Mouse (Mus musculus) liver, embryonic 12.5 days (tissue): ENCODE measurements around the gene Slc2a9. TPM values are rescaled to one million over a fixed set of nuclear protein-coding genes. Genes with fewer than 3 reads are reported as not detected.
A peak's percentile ranks its signal among the peaks of the same experiment; 100 is the strongest.

Source experiments
- ATAC-seq: fragments of 200-750 bp; cut with Nextera tagmentation; 2 replicates; pipeline ENCODE4 v1.8.0; 2017; ENCODE audit warnings: moderate number of reproducible peaks, mild to moderate bottlenecking, moderate library complexity
- H3K27ac ChIP-seq: fragments of 300-500 bp; sonication (generic); 2 replicates; pipeline ENCODE4 v1.5.1; 2016; ENCODE audit warnings: mild to moderate bottlenecking
- H3K27me3 ChIP-seq: fragments of 300-500 bp; sonication (generic); replicated peaks from 2 replicates; pipeline ENCODE4 v1.6.1; 2016; ENCODE audit warnings: mild to moderate bottlenecking, moderate library complexity
- H3K36me3 ChIP-seq: fragments of 300-500 bp; sonication (generic); 2 replicates; pipeline ENCODE4 v1.6.1; 2016; ENCODE audit warnings: mild to moderate bottlenecking, moderate library complexity
- H3K4me1 ChIP-seq: fragments of 300-500 bp; sonication (generic); 2 replicates; pipeline ENCODE4 v1.6.1; 2016
- H3K4me2 ChIP-seq: fragments of 300-500 bp; sonication (generic); 2 replicates; pipeline ENCODE4 v1.6.1; 2016; ENCODE audit warnings: mild to moderate bottlenecking, moderate library complexity
- H3K4me3 ChIP-seq: fragments of 300-500 bp; sonication (generic); 2 replicates; pipeline ENCODE4 v1.5.1; 2016; ENCODE audit warnings: mild to moderate bottlenecking, moderate library complexity
- H3K9ac ChIP-seq: fragments of 300-500 bp; sonication (generic); 2 replicates; pipeline ENCODE4 v1.6.1; 2016; ENCODE audit warnings: mild to moderate bottlenecking, moderate library complexity
- H3K9me3 ChIP-seq: fragments of 300-500 bp; sonication (generic); replicated peaks from 2 replicates; pipeline ENCODE4 v1.6.1; 2016; ENCODE audit warnings: mild to moderate bottlenecking, moderate library complexity
- WGBS: fragments of 180-500 bp; shearing (Covaris S2); methylation state at CpG from one replicate; pipeline ENCODE4 v1.1.7; 2016; ENCODE audit not compliant: insufficient replicate concordance; 5-methylcytosine and 5-hydroxymethylcytosine counted together
- polyA plus RNA-seq: library from polyadenylated mRNA; unstranded; fragments of >200 nt; fragmentation: Nextera tagmentation; extraction: Ambion mirVana; gene quantifications from 2 replicates; pipeline ENCODE4 v1.2.1, GENCODE M21; 2016

The Slc2a9 gene
- polyA plus RNA-seq, 1 experiment from 2014 or later, result 0.60 TPM

- Histone ChIP-seq H3K4me3 (no peak overlapping the region), H3K27me3 (no peaks in the 10 kb centered on the region), H3K4me2 (no peak overlapping the region), H3K4me1 (peaks cover 36% of the 10 kb centered on the region), H3K9me3 (0 out of 2 replicates have a peak, but pooled peaks cover 8% of the 10 kb centered on the region), H3K9ac (no peak overlapping the region), H3K27ac (no peak overlapping the region), H3K36me3 (no peaks in the 10 kb centered on the region)
- no peak for ATAC-seq
- 56% methylated on average over 4 of the region's 4 CpGs for WGBS
These were observed 80.5 kb downstream of the Slc2a9 start for GRCm38 (mm10) chr5:38422426-38422825.

DNA sequence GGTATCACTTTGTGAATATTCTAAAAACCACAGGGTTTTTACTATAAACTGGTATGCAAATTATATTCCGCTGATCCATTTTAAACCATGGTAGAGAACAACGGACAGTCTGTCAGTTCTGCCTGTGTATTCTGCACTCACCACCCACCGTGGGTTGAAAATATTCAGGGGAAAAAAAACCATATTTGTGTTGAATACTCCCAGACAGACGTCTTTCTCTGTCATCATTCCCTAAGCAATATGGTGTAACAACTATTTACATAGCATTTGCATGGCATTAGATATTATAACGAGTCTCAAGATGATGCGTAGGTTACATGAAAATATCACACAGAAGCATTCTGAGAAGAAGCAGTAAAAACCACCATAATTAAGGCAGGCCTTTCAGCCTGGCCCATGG lies 84.1 kb downstream of the Slc2a9 start:
- 74% methylated on average over 6 of the region's 6 CpGs for WGBS
- Histone ChIP-seq H3K36me3 (no peaks in the 10 kb centered on the region), H3K27ac (no peak overlapping the region), H3K4me2 (no peak overlapping the region), H3K4me3 (no peak overlapping the region), H3K4me1 (0 out of 2 replicates have a peak, but pooled peaks cover under 1% of the 10 kb centered on the region), H3K9me3 (0 out of 2 replicates have a peak, but pooled peaks cover 7% of the 10 kb centered on the region), H3K27me3 (no peaks in the 10 kb centered on the region), H3K9ac (no peak overlapping the region)
- ATAC-seq, result no peak

- Histone ChIP-seq H3K4me2 (no peak overlapping the region), H3K27me3 (no peaks in the 10 kb centered on the region), H3K4me1 (no peaks in the 10 kb centered on the region), H3K9ac (no peak overlapping the region), H3K36me3 (no peaks in the 10 kb centered on the region), H3K9me3 (0 out of 2 replicates have a peak, but pooled peaks cover 4% of the 10 kb centered on the region), H3K27ac (no peak overlapping the region), H3K4me3 (no peak overlapping the region)
- no peak for ATAC-seq
- WGBS, result 33% methylated on average over 3 of the region's 3 CpGs
These were observed 99.3 kb downstream of the Slc2a9 start for GRCm38 (mm10) chr5:38403612-38404011.

DNA sequence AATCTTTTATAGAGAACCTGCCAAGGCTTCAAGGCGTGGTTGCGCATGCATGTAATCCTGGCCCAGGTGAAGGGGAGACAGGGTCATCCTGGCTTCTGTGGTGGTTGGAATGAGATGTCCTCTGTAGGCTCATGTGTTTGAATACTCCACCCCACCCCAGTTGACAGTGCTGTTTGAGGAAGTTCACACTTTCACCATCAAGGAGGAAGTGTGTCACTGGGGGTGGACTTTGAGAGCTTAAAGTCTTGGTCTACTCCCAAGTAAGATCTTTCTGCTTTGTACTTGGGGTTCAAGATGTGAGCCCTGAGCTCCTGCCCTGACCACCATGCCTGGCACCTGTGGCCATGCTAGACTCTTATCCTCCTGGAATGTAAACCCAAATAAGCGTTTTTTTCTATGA lies 100.7 kb downstream of the Slc2a9 start:
- no peak for ATAC-seq
- H3K4me2 ChIP-seq, result no peak overlapping the region
- WGBS, result 58% methylated on average over 3 of the region's 3 CpGs
- H3K4me3 ChIP-seq, result no peak overlapping the region
- H3K27me3 ChIP-seq, result no peaks in the 10 kb centered on the region
- H3K27ac ChIP-seq, result no peak overlapping the region
- 0 out of 2 replicates have a peak, but pooled peaks cover 4% of the 10 kb centered on the region for H3K9me3 ChIP-seq
- H3K36me3 ChIP-seq, result no peaks in the 10 kb centered on the region
- no peak overlapping the region for H3K9ac ChIP-seq
- no peaks in the 10 kb centered on the region for H3K4me1 ChIP-seq

DNA sequence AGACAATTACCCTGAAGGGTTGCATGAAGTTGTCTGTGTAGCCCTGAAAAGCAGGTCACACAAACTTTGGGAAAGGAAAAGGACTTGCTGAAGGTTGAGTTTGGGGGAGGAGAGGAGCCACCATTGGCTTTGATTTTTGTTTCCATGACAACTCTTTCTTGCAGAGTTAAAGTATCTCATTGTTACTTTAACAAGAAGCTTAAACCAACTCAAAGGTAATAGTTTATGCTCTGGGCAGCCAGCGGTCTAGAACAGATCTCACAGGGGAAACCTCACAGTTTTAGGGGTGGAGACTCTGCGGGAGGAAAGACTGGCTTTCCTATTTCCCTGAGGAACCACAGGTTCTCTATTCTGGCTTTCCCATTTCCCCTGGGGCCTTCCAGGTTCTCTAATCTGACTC lies 114.1 kb downstream of the Slc2a9 start:
- H3K9ac ChIP-seq, result no peak overlapping the region
- H3K9me3 ChIP-seq, result no peaks in the 10 kb centered on the region
- 31% methylated on average over 2 of the region's 2 CpGs for WGBS
- no peaks in the 10 kb centered on the region for H3K27me3 ChIP-seq
- H3K36me3 ChIP-seq, result no peaks in the 10 kb centered on the region
- no peak overlapping the region for H3K4me3 ChIP-seq
- H3K27ac ChIP-seq, result no peak overlapping the region
- ATAC-seq, result no peak
- no peak overlapping the region for H3K4me2 ChIP-seq
- H3K4me1 ChIP-seq, result no peaks in the 10 kb centered on the region

DNA sequence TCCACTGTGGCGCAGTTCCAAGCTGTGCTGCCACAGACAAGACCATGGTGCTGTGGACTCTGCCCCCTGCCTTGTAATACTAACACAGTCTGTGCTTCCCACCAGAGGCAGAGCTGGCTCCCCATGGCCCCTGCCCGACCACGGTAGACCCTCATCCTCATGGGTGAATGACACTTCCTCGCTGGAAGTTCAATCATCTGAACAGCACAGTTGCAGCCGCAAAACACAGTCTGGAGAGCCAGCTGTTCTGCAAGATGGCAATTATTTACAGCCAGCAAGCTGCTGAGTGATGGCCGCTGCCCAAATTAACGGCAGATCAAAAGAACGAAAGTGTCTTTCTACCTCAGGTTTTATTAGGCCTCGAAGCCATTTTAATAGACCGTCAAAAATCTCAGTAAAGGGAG lies 114.5 kb downstream of the Slc2a9 start:
- Histone ChIP-seq H3K27me3 (no peaks in the 10 kb centered on the region), H3K27ac (no peak overlapping the region), H3K9ac (no peak overlapping the region), H3K4me2 (no peak overlapping the region), H3K36me3 (no peaks in the 10 kb centered on the region), H3K4me3 (no peak overlapping the region), H3K4me1 (no peaks in the 10 kb centered on the region), H3K9me3 (no peaks in the 10 kb centered on the region)
- WGBS, result 56% methylated on average over 10 of the region's 10 CpGs
- ATAC-seq, result no peak

DNA sequence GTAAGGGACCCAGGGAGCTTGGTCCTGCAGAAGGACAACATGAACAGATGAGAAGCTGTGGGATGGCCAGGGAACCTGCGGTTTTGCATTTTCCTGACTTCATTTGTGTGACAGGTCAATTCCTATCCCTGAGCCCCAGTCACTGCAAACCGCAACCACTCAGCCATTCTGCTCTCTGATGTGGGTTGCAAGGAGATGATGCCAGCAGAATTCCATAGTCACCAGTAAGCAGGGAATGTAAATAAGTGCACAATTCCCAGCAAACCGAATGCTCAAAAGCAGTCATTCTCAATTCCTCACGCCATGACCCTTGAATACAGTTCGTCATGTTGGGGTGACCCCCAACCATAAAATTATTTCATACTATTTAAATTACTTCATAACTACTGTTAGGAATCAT lies 123.0 kb downstream of the Slc2a9 start:
- 62% methylated on average over 5 of the region's 5 CpGs for WGBS

GRCm38 (mm10) chr5:38372369-38372768 lies 130.6 kb downstream of the Slc2a9 start:
- H3K27ac ChIP-seq, result no peak overlapping the region
- WGBS, result 36% methylated on average over 5 of the region's 5 CpGs
- no peaks in the 10 kb centered on the region for H3K36me3 ChIP-seq
- H3K4me1 ChIP-seq, result peaks cover under 1% of the 10 kb centered on the region; the same call in 1 of the 2 replicates
- H3K4me2 ChIP-seq, result no peak overlapping the region
- H3K4me3 ChIP-seq, result no peak overlapping the region
- ATAC-seq, result no peak
- H3K9me3 ChIP-seq, result no peaks in the 10 kb centered on the region
- no peak overlapping the region for H3K9ac ChIP-seq
- no peaks in the 10 kb centered on the region for H3K27me3 ChIP-seq

More for the DNA sequence above, 123.0 kb downstream of the Slc2a9 start:
- Histone ChIP-seq H3K27me3 (0 out of 2 replicates have a peak, but pooled peaks cover 3% of the 10 kb centered on the region), H3K9ac (no peak overlapping the region), H3K27ac (no peak overlapping the region), H3K9me3 (no peaks in the 10 kb centered on the region), H3K4me1 (no peaks in the 10 kb centered on the region), H3K36me3 (no peaks in the 10 kb centered on the region), H3K4me3 (no peak overlapping the region), H3K4me2 (no peak overlapping the region)
- no peak for ATAC-seq

DNA sequence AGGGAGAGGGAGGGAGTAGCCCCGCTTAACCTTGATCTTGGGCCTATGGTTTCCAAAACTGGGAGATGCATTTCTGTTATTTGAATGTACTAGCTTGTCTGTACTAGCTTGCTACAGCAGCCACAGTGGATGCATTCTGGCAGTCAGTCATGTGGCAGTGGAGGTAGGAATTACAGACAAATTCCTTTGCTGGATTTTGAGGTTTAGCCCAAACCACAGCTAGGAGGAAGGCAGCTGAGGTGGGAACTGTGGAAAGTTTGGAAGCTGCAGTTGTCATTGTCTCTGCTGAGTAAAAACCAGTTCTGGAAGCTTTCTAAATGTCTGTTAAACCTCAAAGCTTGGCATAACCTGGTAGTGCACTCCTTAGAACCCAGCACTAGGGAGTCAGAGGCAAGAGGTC lies 131.6 kb downstream of the Slc2a9 start:
- ATAC-seq, result no peak
- H3K27ac ChIP-seq, result no peak overlapping the region
- H3K4me1 ChIP-seq, result peaks cover 9% of the 10 kb centered on the region
- no peak overlapping the region for H3K9ac ChIP-seq
- H3K9me3 ChIP-seq, result no peaks in the 10 kb centered on the region
- 63% methylated on average over 1 of the region's 1 CpGs for WGBS
- H3K36me3 ChIP-seq, result no peaks in the 10 kb centered on the region
- no peaks in the 10 kb centered on the region for H3K27me3 ChIP-seq
- H3K4me3 ChIP-seq, result no peak overlapping the region
- H3K4me2 ChIP-seq, result no peak overlapping the region

- peak overlapping the region; percentile 28 for H3K4me3 ChIP-seq
- H3K27me3 ChIP-seq, result 0 out of 2 replicates have a peak, but pooled peaks cover 7% of the 10 kb centered on the region
- H3K9me3 ChIP-seq, result no peaks in the 10 kb centered on the region
- H3K4me2 ChIP-seq, result peak overlapping the region; percentile 60
- peak; percentile 71 for ATAC-seq
- peaks cover 16% of the 10 kb centered on the region for H3K4me1 ChIP-seq
- no peak overlapping the region for H3K27ac ChIP-seq
- 15% methylated on average over 18 of the region's 18 CpGs for WGBS
- no peaks in the 10 kb centered on the region for H3K36me3 ChIP-seq
- 0 out of 2 replicates have a peak overlapping the region, but pooled peaks have one; percentile 30 for H3K9ac ChIP-seq
These were observed 136.1 kb downstream of the Slc2a9 start for GRCm38 (mm10) chr5:38366650-38367470.

DNA sequence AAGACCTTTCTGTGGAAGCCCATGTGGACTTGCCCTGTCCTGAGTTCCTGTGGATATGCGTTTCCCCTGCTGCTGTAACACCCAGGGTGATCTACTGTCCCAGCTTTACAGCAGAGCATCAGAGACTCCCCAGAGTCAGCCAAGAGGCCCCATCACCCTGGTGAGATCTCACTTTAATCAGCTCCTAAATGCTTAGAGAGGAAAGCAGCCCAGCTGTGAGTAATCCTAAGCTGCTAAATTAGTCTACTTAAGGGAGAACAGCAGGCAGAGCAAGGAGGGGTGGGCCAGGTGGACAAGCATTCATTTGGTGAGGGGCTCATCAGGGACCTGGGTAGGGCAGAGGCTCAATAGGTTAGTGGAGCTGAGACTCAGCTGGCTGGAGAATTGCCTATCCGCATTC lies 137.4 kb downstream of the Slc2a9 start:
- Histone ChIP-seq H3K9ac (no peak overlapping the region), H3K27ac (no peak overlapping the region), H3K9me3 (no peaks in the 10 kb centered on the region), H3K4me1 (peaks cover 16% of the 10 kb centered on the region), H3K27me3 (0 out of 2 replicates have a peak, but pooled peaks cover 7% of the 10 kb centered on the region), H3K4me3 (no peak overlapping the region), H3K36me3 (no peaks in the 10 kb centered on the region), H3K4me2 (no peak overlapping the region)
- no peak for ATAC-seq
- WGBS, result 63% methylated on average over 2 of the region's 2 CpGs

GRCm38 (mm10) chr5:38364396-38364795 lies 138.5 kb downstream of the Slc2a9 start:
- no peak for ATAC-seq
- Histone ChIP-seq H3K9me3 (no peaks in the 10 kb centered on the region), H3K4me3 (no peak overlapping the region), H3K4me1 (peaks cover 16% of the 10 kb centered on the region), H3K36me3 (no peaks in the 10 kb centered on the region), H3K27me3 (0 out of 2 replicates have a peak, but pooled peaks cover 7% of the 10 kb centered on the region), H3K9ac (no peak overlapping the region), H3K4me2 (no peak overlapping the region), H3K27ac (no peak overlapping the region)
- 71% methylated on average over 5 of the region's 5 CpGs for WGBS
